Mouse (Mus musculus) MEL (cell line): ENCODE data around the gene Lrrc20. TPM values are rescaled to one million over a fixed set of nuclear protein-coding genes. Genes with fewer than 3 reads are reported as not detected.

Experiments used
- DNase-seq: peaks from one replicate; pipeline ENCODE4 v3.0.0; 2011; ENCODE audit warnings: low read depth, low spot score
- H3K27ac ChIP-seq: 2 replicates; pipeline ENCODE4 v1.5.1; 2012; ENCODE audit warnings: low read depth, mild to moderate bottlenecking, control low read depth, low read length, moderate library complexity; ENCODE audit not compliant: control insufficient read depth
- H3K27me3 ChIP-seq, 2 experiments: fragments of 150-350 bp in 1 of 2; sonication (generic) in 1 of 2; 2 replicates each; pipeline ENCODE4 v1.6.1; 2012; ENCODE audit warnings: low read length in 2 of 2, mild to moderate bottlenecking in 2 of 2, improper control_type of control experiment in 1 of 2, moderate library complexity in 1 of 2; ENCODE audit not compliant: insufficient read depth in 2 of 2, control insufficient read depth in 1 of 2
- H3K36me3 ChIP-seq, 2 experiments: 2 replicates each; pipeline ENCODE4 v1.6.1; 2012 to 2014; ENCODE audit warnings: low read length in 2 of 2, improper control_type of control experiment in 1 of 2, inconsistent platforms in 1 of 2, mild to moderate bottlenecking in 1 of 2; ENCODE audit not compliant: insufficient read depth in 2 of 2, control insufficient read depth in 1 of 2
- H3K4me1 ChIP-seq, 2 experiments: fragments of 150-350 bp in 1 of 2; sonication (generic) in 1 of 2; 2 replicates each; pipeline ENCODE4 v1.6.1; 2012; ENCODE audit warnings: low read length in 2 of 2, improper control_type of control experiment in 1 of 2, mild to moderate bottlenecking in 1 of 2; ENCODE audit not compliant: insufficient read depth in 2 of 2, control insufficient read depth in 1 of 2
- H3K4me3 ChIP-seq, 2 experiments: fragments of 150-350 bp in 1 of 2; sonication (generic) in 1 of 2; 2 replicates each; pipeline ENCODE4 v1.5.1; 2012; ENCODE audit warnings: low read depth in 2 of 2, low read length in 2 of 2, mild to moderate bottlenecking in 2 of 2, moderate library complexity in 2 of 2, control low read depth in 1 of 2, improper control_type of control experiment in 1 of 2; ENCODE audit not compliant: control insufficient read depth in 1 of 2, insufficient read depth in 1 of 2
- H3K79me2 ChIP-seq: 2 replicates; pipeline ENCODE4 v1.6.1; 2012; ENCODE audit warnings: mild to moderate bottlenecking, low read length, moderate library complexity; ENCODE audit not compliant: control insufficient read depth, poor library complexity, insufficient read depth
- H3K9ac ChIP-seq: 2 replicates; pipeline ENCODE4 v1.6.1; 2012; ENCODE audit warnings: low read depth, mild to moderate bottlenecking, control low read depth, low read length, moderate library complexity; ENCODE audit not compliant: control insufficient read depth, poor library complexity, severe bottlenecking
- H3K9me3 ChIP-seq: fragments of 150-350 bp; sonication (generic); replicated peaks from 2 replicates; pipeline ENCODE4 v1.6.1; 2012; ENCODE audit warnings: mild to moderate bottlenecking, low read length, improper control_type of control experiment, moderate library complexity; ENCODE audit not compliant: insufficient read depth
- POLR2A ChIP-seq, 2 experiments: IDR thresholded peaks; 2 replicates each; pipeline ENCODE4 v1.6.1; 2011 to 2012; ENCODE audit warnings: low read length in 2 of 2, mild to moderate bottlenecking in 2 of 2, control low read depth in 1 of 2, improper control_type of control experiment in 1 of 2, low read depth in 1 of 2, moderate library complexity in 1 of 2; ENCODE audit not compliant: control insufficient read depth in 1 of 2, insufficient read depth in 1 of 2, poor library complexity in 1 of 2
- POLR2AphosphoS2 ChIP-seq: IDR thresholded peaks from 2 replicates; pipeline ENCODE4 v1.6.1; 2011; ENCODE audit warnings: low read length, improper control_type of control experiment
- RCOR1 ChIP-seq: IDR thresholded peaks from 2 replicates; pipeline ENCODE4 v1.6.1; 2012; ENCODE audit warnings: low read depth, mild to moderate bottlenecking, inconsistent platforms, low read length, improper control_type of control experiment
- TCF12 ChIP-seq: IDR thresholded peaks from 2 replicates; pipeline ENCODE4 v1.6.1; 2014; ENCODE audit warnings: low read depth, mild to moderate bottlenecking, inconsistent platforms, low read length, improper control_type of control experiment, moderate library complexity
- polyA plus RNA-seq, 2 experiments: library from polyadenylated mRNA; stranded (reverse) in 1 of 2; unstranded in 1 of 2; fragments of >175 nt in 1 of 2; fragments of >200 nt in 1 of 2; gene quantifications; 2 replicates each; pipeline versions ENCODE4 v1.2.1 to v1.2.4; 2012; ENCODE audit warnings: low replicate concordance in 2 of 2, low read depth in 1 of 2; ENCODE audit not compliant: insufficient read length in 2 of 2, insufficient read depth in 1 of 2, missing spikeins in 1 of 2
- total RNA-seq: library from RNA; depleted of rRNA; stranded (reverse); fragments of 300-350 nt; gene quantifications from 2 replicates; pipeline ENCODE4 v1.2.3, GENCODE M21; 2012; rRNA removed

The Lrrc20 gene
- total and polyA plus RNA-seq, 3 experiments = 7.6 to 14.7 TPM; not detected in 1

DNA sequence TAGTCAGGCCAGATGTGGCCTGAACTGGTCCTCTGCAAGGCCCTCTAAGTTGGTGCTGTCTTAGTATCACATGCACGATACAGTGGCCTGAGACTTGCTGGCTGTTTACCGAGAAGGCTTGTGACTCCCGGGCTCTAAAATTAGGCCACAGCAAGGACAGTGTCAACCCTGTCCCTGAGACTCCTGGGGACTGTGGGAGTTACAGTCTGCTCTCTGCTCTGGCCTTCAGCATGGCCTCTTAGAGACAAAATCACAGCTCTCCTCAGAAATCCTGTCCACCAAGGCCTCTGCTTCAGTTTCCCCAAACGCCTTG, 152.3 kb downstream of the Lrrc20 start:
- Histone ChIP-seq H3K36me3 (no peaks in the 10 kb centered on the region), H3K4me3 (no peak overlapping the region), H3K9me3 (no peaks in the 10 kb centered on the region), H3K4me1 (no peaks in the 10 kb centered on the region), H3K27me3 (no peaks in the 10 kb centered on the region; a peak in 1 of 4 replicates), H3K27ac (no peak overlapping the region), H3K79me2 (no peaks in the 10 kb centered on the region), H3K9ac (no peak overlapping the region)
- no peak for DNase-seq
- TF ChIP-seq POLR2A (IDR thresholded peaks at IDR 0.05; ENCODE audit: control insufficient read depth in 1 of 2, insufficient read depth in 1 of 2, low read depth in 1 of 2, low read length in 2 of 2, poor library complexity in 1 of 2) (no peak), POLR2AphosphoS2 (no peak), TCF12 (no peak), RCOR1 (no peak)

Other genes starting within 250 kb of the Lrrc20 start
- gene Adamts14, start 202.4 kb upstream of the Lrrc20 start, total RNA-seq = not detected in 2 replicates
- gene Adamts14, start 202.4 kb upstream of the Lrrc20 start, polyA plus RNA-seq = not detected
- not detected in 2 replicates for gene Prf1, start 178.0 kb upstream of the Lrrc20 start, total RNA-seq
- under 1 TPM in 1 of 2 experiments, not detected in 1; 0.04 TPM for gene Prf1, start 178.0 kb upstream of the Lrrc20 start, polyA plus RNA-seq
- 2.9 and 3.0 TPM in 2 replicates for gene Pald1, start 92.3 kb upstream of the Lrrc20 start, total RNA-seq
- gene Pald1, start 92.3 kb upstream of the Lrrc20 start, polyA plus RNA-seq = 1 to 10 TPM in 1 of 2 experiments, not detected in 1; 6.4 TPM
- gene Nodal, start 57.8 kb upstream of the Lrrc20 start, total RNA-seq = not detected in 2 replicates
- not detected for gene Nodal, start 57.8 kb upstream of the Lrrc20 start, polyA plus RNA-seq
- 17.0 and 17.1 TPM in 2 replicates for gene Eif4ebp2, start 23.1 kb upstream of the Lrrc20 start, total RNA-seq
- 100 to 1,000 TPM in 1 of 2 experiments, 10 to 100 TPM in 1; 52.9 to 186 TPM for gene Eif4ebp2, start 23.1 kb upstream of the Lrrc20 start, polyA plus RNA-seq
- gene Npffr1, start 119.7 kb downstream of the Lrrc20 start, total RNA-seq = not detected in 2 replicates
- gene Npffr1, start 119.7 kb downstream of the Lrrc20 start, polyA plus RNA-seq = not detected
- gene Ppa1, start 172.8 kb downstream of the Lrrc20 start, total RNA-seq = 201 and 211 TPM in 2 replicates
- 100 to 1,000 TPM in 1 of 2 experiments, not detected in 1; 197 TPM for gene Ppa1, start 172.8 kb downstream of the Lrrc20 start, polyA plus RNA-seq
- gene Sar1a, start 204.5 kb downstream of the Lrrc20 start, total RNA-seq = 114 and 135 TPM in 2 replicates
- 100 to 1,000 TPM in 1 of 2 experiments, not detected in 1; 133 TPM for gene Sar1a, start 204.5 kb downstream of the Lrrc20 start, polyA plus RNA-seq
- 59.8 and 72.7 TPM in 2 replicates for gene Tysnd1, start 219.7 kb downstream of the Lrrc20 start, total RNA-seq
- 100 to 1,000 TPM in 1 of 2 experiments, not detected in 1; 119 TPM for gene Tysnd1, start 219.7 kb downstream of the Lrrc20 start, polyA plus RNA-seq
- 13.2 and 13.4 TPM in 2 replicates for gene Aifm2, start 239.5 kb downstream of the Lrrc20 start, total RNA-seq
- gene Aifm2, start 239.5 kb downstream of the Lrrc20 start, polyA plus RNA-seq = 10 to 100 TPM in 1 of 2 experiments, not detected in 1; 17.7 TPM